ENCODE assay signal across 14 mouse cellular contexts in genomic region chr6:90786589-90786988, GRCm38 (mm10).
DNase-seq lines count a peak whose midpoint lies in the region.
"Had no signal": no experiment of that assay in that cellular context is flagged by ENCODE, and none has a peak within 500 bp of the region (broad histone marks: within the 10 kb centered on the region; RNA-seq: fewer than 3 reads in every experiment).

No protein-coding gene starts in this region.

- H3K4me3 ChIP-seq in midbrain, embryonic 10.5 days, result peak overlapping the region; percentile 20
- H3K4me3 ChIP-seq: erythroblast, embryonic 14.5 days; heart, embryonic 13.5 days; limb, embryonic 12.5 days had no signal

- WGBS in midbrain, embryonic 10.5 days, result 18% methylated on average over 3 of the region's 3 CpGs

- peaks cover 57% of the 10 kb centered on the region for H3K27me3 ChIP-seq in midbrain, embryonic 10.5 days (ENCODE audit: low read depth, poor library complexity, severe bottlenecking)
- H3K27me3 ChIP-seq: heart, embryonic 13.5 days; limb, embryonic 12.5 days had no signal

- no peaks in the 10 kb centered on the region for H3K36me3 ChIP-seq in midbrain, embryonic 10.5 days
- H3K36me3 ChIP-seq: heart, embryonic 13.5 days; limb, embryonic 12.5 days had no signal

- H3K4me1 ChIP-seq in midbrain, embryonic 10.5 days, result peaks cover 91% of the 10 kb centered on the region

- H3K27ac ChIP-seq in midbrain, embryonic 10.5 days (replicated peaks), result peak overlapping the region; percentile 80
- H3K27ac ChIP-seq: heart, embryonic 13.5 days; limb, embryonic 12.5 days had no signal

- peak; percentile 63 for DNase-seq in embryo, embryonic 10 days (ENCODE audit: low spot score)
- no peak for DNase-seq in embryo, embryonic 9.5 days (ENCODE audit: extremely low spot score)
- peak; percentile 73 to 86 for DNase-seq in right cerebral cortex, postnatal 10 days (ENCODE audit: low spot score in 2 of 2)
- DNase-seq in right cerebral cortex, postnatal 4 days, result no peak
- peak; percentile 54 for DNase-seq in midbrain, embryonic 10.5 days (ENCODE audit: low spot score)
- DNase-seq in cerebellum, postnatal 25 days, result no peak
- no peak for DNase-seq in thymus, postnatal 4 days
- no peak for DNase-seq in ovary, postnatal 14 days (ENCODE audit: low spot score)
- DNase-seq: gastrocnemius, postnatal 25 days; kidney, postnatal 14 days; lung, embryonic 14.5 days had no signal

- no peaks in the 10 kb centered on the region for H3K9me3 ChIP-seq in midbrain, embryonic 10.5 days (replicated peaks)
- H3K9me3 ChIP-seq: heart, embryonic 13.5 days; limb, embryonic 12.5 days had no signal

Comparison
In these comparisons a context has a peak if more than half of its experiments do, and no peak if none do; other contexts are left out.
1. DNase-seq: peak in embryo, embryonic 10 days (single experiment), right cerebral cortex, postnatal 10 days (2 of 2) and midbrain, embryonic 10.5 days (single experiment); none in embryo, embryonic 9.5 days (single experiment), right cerebral cortex, postnatal 4 days (single experiment), cerebellum, postnatal 25 days (0 of 2), thymus, postnatal 4 days (single experiment) and ovary, postnatal 14 days (single experiment).